Mouse (Mus musculus) megakaryocyte-erythroid progenitor cell, adult 5-6 weeks (primary cell): ENCODE data around the gene Zc3h13. TPM values are rescaled to one million over a fixed set of nuclear protein-coding genes. Genes with fewer than 3 reads are reported as not detected.

ENCODE experiments used
- ATAC-seq: replicated peaks from 2 replicates; pipeline ENCODE4 v1.8.0; 2016; ENCODE audit warnings: mild to moderate bottlenecking, inconsistent platforms; ENCODE audit not compliant: severe bottlenecking, poor library complexity, low FRiP score, low TSS enrichment
- total RNA-seq, 2 experiments: library from RNA; stranded (forward) in 1 of 2; stranded (reverse) in 1 of 2; fragments of 200-1000, 215-1000 nt in 1 of 2; fragments of >200 nt in 1 of 2; fragmentation: Nextera tagmentation in 1 of 2; gene quantifications; 2 replicates each; pipeline ENCODE4 v1.2.3; 2014 to 2017

Zc3h13 gene
- total RNA-seq (2014; fragmentation: Nextera tagmentation) (28.2 and 28.7 TPM in 2 replicates), total RNA-seq (2017) (34.0 and 41.2 TPM in 2 replicates)

GRCm38 (mm10) chr14:75284193-75284915, at the start of gene Zc3h13:
Gene Zc3h13 (plus strand): TSS chr14:75284373.
- peak; percentile 97 for ATAC-seq

DNA sequence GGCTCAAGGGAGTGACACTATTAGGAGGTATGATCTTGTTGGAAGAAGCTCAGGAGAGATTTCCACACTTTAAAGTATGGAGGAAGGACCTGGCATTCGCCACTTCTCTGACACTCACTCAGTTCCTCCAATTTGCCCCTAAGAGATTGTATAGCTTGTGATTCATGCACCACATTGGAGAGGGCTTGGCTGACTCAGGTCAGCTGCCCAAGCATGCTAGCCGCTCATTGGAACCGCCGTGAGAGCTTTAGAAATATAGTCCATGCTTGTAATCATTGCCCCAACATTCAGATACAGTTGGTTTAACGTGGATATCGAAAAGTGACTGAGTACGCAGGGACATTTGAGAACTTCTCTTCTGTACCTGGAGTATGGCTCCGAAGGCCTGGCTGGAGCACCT, 48.6 kb upstream of the Zc3h13 start:
- no peak for ATAC-seq

GRCm38 (mm10) chr14:75235955-75236635, 48.1 kb upstream of the Zc3h13 start:
- ATAC-seq: no peak

- no peak for ATAC-seq
These were observed 47.6 kb upstream of the Zc3h13 start for GRCm38 (mm10) chr14:75236636-75237003.

- no peak for ATAC-seq
These were observed 47.1 kb upstream of the Zc3h13 start for GRCm38 (mm10) chr14:75237096-75237495.

- ATAC-seq: peak; percentile 61
These were observed 46.0 kb upstream of the Zc3h13 start for GRCm38 (mm10) chr14:75238054-75238692.

- ATAC-seq: no peak
These were observed 42.1 kb upstream of the Zc3h13 start, which contains the start of gene Cpb2 for GRCm38 (mm10) chr14:75242087-75242486. Gene Cpb2 (plus strand): TSS chr14:75242287.

DNA sequence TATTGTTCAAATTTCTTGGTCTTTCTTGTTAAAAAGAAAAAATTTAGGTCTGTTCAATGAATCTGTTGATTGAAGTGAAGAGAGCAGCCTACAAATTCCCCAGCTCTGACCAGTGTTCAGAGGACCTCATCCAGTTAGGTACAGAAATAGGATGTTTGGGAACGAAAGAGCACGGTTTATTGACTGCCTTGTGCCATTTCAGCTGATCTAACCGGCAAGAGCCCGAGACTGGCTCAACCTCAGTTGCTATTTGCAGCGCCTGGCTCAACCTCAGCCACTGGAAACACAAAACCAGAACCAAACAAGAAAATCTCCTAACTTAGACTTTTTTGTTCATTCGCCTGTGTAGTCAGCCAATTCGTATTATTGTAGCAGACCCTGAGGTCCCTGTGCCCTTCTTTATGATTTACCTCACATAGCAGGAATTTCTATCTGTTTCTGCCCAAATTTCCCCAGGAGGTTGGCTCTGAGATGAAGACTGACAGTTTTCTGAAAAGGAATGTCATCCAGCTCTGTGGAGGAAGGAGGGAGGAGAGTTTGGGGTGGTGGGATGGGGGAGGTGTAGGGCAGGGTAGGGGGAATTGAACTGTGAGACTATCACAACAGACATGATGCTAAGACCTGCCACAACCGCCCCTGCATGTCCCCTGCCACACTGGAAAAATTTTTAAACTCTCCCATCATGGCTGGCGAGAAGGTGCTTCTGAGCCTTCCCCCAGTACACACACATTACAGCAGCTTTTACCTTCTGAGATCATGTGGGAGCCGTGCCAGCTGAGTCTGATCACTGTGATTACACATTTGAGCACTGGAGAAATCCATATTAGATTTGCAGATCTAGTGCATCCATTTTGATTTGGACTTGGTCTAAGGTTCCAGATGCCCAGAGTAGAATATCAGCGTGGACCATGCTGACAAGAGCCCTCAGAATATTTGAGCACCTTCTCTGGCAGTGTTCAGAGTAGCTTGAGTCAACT, 37.9 kb upstream of the Zc3h13 start:
- ATAC-seq: no peak

DNA sequence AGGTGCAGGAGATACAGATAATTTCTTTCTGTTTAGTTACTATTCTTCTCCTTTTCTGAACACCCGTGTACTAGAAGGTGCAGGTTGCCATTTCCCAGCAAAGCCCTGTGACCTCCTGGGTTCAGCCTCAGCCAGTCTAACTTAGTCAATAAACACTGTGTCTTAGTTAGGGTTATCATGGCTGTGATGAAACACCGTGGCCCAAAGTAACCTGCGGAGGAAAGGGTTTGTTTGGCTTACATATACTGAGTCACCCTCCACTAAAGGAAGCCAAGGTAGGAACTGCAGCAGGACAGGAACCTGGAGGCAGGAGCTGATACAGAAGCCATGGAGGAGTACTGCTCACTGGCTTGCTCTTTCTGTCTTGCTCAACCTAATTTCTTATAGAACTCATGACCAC, 33.7 kb upstream of the Zc3h13 start:
- ATAC-seq: no peak

GRCm38 (mm10) chr14:75256521-75256920, 27.7 kb upstream of the Zc3h13 start:
- peak; percentile 94 for ATAC-seq

GRCm38 (mm10) chr14:75269531-75269930, 14.6 kb upstream of the Zc3h13 start:
- no peak for ATAC-seq

DNA sequence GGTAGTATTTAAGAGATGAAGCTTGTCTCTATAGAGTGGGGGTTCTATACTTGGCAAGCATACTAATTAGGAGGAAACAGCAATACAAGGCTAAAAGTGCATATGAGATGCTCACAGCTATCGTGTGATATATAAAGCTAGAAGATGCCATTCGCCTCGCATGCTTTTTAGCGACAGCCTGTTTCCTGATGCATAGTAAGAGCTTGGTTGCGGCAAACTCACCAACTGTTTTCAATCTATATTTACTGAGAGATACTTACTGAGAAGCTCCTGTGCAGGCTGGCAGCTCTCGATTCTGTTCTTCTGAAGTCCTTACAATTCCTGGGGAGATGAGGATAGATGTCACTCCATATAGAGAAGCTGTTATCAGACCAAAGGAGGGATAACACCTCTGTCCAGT, 4.5 kb upstream of the Zc3h13 start:
- no peak for ATAC-seq

DNA sequence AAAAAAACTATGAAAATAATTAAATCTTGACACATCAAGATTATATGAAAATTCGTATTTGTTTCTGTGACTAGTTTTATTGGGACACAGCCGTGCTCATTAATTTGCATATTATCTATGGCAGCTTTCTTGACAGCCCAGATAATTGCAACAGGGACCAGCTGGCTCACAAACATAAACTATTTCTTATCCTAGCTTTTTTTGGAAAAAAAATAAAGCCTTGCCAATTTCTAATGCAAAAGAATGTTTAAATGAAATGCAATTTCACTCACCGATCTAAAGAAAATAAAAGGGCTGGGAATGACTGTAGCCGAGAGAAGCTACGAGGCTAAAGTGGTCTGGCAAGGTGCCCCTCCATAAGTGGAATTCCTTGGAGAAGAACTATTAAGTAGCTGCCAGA, 3.8 kb upstream of the Zc3h13 start:
- ATAC-seq: no peak

GRCm38 (mm10) chr14:75283609-75284192, 472 bp upstream of the Zc3h13 start:
- ATAC-seq: no peak; the same call in 1 of the 2 replicates

GRCm38 (mm10) chr14:75301081-75301480, 16.9 kb downstream of the Zc3h13 start:
- no peak for ATAC-seq

- ATAC-seq: no peak
These were observed 19.6 kb downstream of the Zc3h13 start for GRCm38 (mm10) chr14:75303807-75304206.

GRCm38 (mm10) chr14:75307855-75308254, 23.7 kb downstream of the Zc3h13 start:
- no peak for ATAC-seq

GRCm38 (mm10) chr14:75309336-75309992, 25.3 kb downstream of the Zc3h13 start:
- ATAC-seq: no peak
